Mouse (Mus musculus) hindbrain, embryonic 10.5 days (tissue): ENCODE data around the gene Sik3. TPM values are rescaled to one million over a fixed set of nuclear protein-coding genes. Genes with fewer than 3 reads are reported as not detected.

Source experiments
- DNase-seq: peaks from one replicate; pipeline ENCODE4 v3.0.0-alpha.2; 2017; ENCODE audit warnings: low spot score
- H3K27ac ChIP-seq: fragments of 300-500 bp; sonication (generic); 2 replicates; pipeline ENCODE4 v1.5.1; 2016; ENCODE audit warnings: mild to moderate bottlenecking, moderate library complexity
- H3K27me3 ChIP-seq: fragments of 300-500 bp; sonication (generic); 2 replicates; pipeline ENCODE4 v1.6.1; 2016; ENCODE audit warnings: mild to moderate bottlenecking; ENCODE audit not compliant: poor library complexity, insufficient read depth, severe bottlenecking
- H3K36me3 ChIP-seq: fragments of 300-500 bp; sonication (generic); 2 replicates; pipeline ENCODE4 v1.6.1; 2016; ENCODE audit warnings: mild to moderate bottlenecking, moderate library complexity
- H3K4me1 ChIP-seq: fragments of 300-500 bp; sonication (generic); replicated peaks from 2 replicates; pipeline ENCODE4 v1.6.1; 2016; ENCODE audit warnings: mild to moderate bottlenecking
- H3K4me3 ChIP-seq: fragments of 300-500 bp; sonication (generic); 2 replicates; pipeline ENCODE4 v1.5.1; 2016; ENCODE audit warnings: mild to moderate bottlenecking, moderate library complexity
- H3K9me3 ChIP-seq: fragments of 300-500 bp; sonication (generic); 2 replicates; pipeline ENCODE4 v1.6.1; 2016; ENCODE audit warnings: mild to moderate bottlenecking, moderate library complexity
- WGBS: fragments of 180-500 bp; shearing (Covaris S2); methylation state at CpG from one replicate; pipeline ENCODE4 v1.1.7; 2016; 5-methylcytosine and 5-hydroxymethylcytosine counted together
- polyA plus RNA-seq: library from polyadenylated mRNA; unstranded; fragments of >200 nt; fragmentation: Nextera tagmentation; extraction: Ambion mirVana; gene quantifications from 2 replicates; pipeline ENCODE4 v1.2.1, GENCODE M21; 2016

Gene Sik3
- 6.1 and 7.1 TPM in 2 replicates for polyA plus RNA-seq

DNA sequence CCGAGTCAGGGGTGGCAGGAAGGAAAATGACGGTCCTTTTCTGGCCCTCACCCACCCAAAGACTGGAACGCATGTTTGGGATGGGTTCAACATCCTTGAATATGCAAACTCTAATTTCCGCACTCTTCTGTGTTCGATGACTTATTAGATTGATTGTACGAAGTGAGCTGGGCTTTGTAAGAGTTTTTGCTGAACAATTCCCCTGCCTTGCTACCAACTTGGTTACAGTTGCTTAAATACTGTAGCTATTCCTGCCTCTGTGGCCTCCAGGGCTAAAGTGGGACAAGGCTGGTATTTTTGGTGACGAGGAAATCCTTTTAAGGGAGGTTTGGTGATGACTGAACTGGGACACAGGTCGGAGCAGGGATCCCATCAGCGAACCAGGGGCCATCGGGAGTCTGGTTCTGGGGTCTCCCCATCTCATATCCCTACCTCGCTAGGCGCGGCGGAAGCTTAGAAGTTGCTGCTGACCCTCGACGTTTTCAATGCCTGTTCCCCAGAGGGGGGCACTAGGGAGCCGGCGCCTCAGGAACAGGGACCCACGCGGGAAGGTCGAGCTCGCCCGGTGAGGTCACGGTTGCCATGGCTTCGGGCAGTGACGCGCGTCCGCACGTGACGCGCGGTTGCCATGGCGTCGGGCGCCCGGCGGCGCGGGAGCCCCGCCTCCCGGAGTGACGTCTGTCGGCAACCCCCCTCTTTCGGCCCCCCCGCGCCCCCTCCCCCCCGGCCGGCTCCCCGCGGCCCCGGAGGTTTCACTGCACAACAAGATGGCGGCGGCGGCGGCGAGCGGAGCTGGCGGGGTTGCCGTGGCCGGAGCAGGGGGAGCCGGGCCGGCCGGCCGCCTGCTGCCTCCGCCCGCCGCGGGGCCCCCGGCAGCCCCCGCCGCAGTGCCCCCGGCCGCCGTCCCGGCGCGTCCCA, at the start of gene Sik3, which contains the start of gene Pafah1b2:
Gene Sik3, plus strand, starts transcription at position 730 of the 918 bp plus-strand sequence.
Gene Pafah1b2, minus strand, starts transcription at position 600 of the 918 bp plus-strand sequence.
- H3K27ac ChIP-seq: peak within 1 kb of the TSS; percentile 96
- peak; percentile 96 for DNase-seq
- peak within 1 kb of the TSS; percentile 86 for H3K4me3 ChIP-seq
- H3K36me3 ChIP-seq: no peaks in the 10 kb centered on the region
- peaks cover 49% of the 10 kb centered on the region for H3K4me1 ChIP-seq
- WGBS: 3% methylated on average over 76 of the region's 78 CpGs
- H3K27me3 ChIP-seq: no peaks in the 10 kb centered on the region
- H3K9me3 ChIP-seq: no peaks in the 10 kb centered on the region

DNA sequence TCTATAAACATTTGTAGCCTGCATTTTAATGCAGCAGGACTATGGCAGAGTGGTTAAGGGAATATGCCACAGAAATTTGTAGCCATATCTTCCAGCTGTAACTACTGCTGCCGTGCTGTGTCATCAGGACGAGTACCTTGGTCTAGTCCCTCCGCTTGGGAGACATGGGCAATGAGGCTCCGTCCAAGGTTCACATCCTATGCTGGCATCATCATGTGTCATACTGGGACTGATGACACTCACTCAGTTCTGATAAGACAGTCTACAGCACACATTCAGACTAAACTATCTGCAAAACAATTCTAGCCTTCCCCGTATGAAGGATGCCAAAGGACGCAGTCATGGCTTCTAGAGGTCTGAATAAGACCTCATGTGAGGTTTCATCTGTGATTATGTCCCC, 49.0 kb upstream of the Sik3 start:
- no peaks in the 10 kb centered on the region for H3K27me3 ChIP-seq
- H3K4me3 ChIP-seq: no peak overlapping the region
- H3K27ac ChIP-seq: no peak overlapping the region
- WGBS: 96% methylated on average over 6 of the region's 6 CpGs
- DNase-seq: no peak
- H3K36me3 ChIP-seq: peaks cover 88% of the 10 kb centered on the region
- H3K4me1 ChIP-seq: 0 out of 2 replicates have a peak, but pooled peaks cover 3% of the 10 kb centered on the region
- H3K9me3 ChIP-seq: no peaks in the 10 kb centered on the region

DNA sequence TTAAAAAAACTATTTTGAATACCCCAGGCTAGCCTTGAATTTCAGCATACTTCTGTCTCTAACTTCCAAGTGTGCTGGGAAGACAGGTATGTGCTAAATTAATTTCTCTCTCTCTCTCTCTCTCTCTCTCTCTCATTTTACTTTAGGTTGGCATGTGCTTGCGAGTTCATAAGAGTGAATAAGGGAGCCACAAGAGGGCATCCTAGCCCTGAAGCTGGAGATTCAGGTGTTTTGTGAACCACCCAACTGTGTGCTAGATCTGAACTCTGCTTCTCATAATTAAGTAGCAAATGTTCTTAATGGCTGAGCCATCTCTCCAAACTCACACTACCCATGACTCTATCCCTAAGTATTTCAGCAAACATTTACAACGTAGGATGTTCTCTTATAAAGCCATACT, 35.7 kb upstream of the Sik3 start:
- Histone ChIP-seq H3K4me3 (no peak overlapping the region), H3K27me3 (no peaks in the 10 kb centered on the region), H3K36me3 (peaks cover 77% of the 10 kb centered on the region), H3K9me3 (no peaks in the 10 kb centered on the region), H3K27ac (no peak overlapping the region), H3K4me1 (peaks cover 9% of the 10 kb centered on the region)
- no peak for DNase-seq
- 89% methylated on average over 2 of the region's 2 CpGs for WGBS

DNA sequence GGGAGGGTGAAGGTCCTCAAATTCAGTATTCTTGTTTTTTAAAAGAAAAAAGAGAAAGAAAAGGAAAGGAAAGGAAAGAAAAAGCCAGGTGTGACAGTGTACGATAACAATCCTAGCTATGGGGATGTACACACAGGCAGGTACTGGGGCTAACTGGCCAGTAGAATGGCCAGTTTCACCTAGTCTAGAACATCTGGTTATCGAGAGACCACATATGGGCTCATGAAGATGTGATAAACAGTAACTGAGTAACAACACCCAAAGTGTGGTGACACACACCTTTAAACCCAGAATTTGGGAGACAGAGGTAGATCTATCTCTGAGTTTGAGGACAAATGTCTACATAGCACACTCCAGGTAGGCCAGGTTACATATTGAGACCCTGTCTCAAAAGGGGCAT, 32.8 kb upstream of the Sik3 start:
- peaks cover 28% of the 10 kb centered on the region for H3K4me1 ChIP-seq
- no peak for DNase-seq
- no peak overlapping the region for H3K27ac ChIP-seq
- H3K9me3 ChIP-seq: no peaks in the 10 kb centered on the region
- 92% methylated on average over 2 of the region's 2 CpGs for WGBS
- H3K27me3 ChIP-seq: no peaks in the 10 kb centered on the region
- no peak overlapping the region for H3K4me3 ChIP-seq
- H3K36me3 ChIP-seq: peaks cover 61% of the 10 kb centered on the region

DNA sequence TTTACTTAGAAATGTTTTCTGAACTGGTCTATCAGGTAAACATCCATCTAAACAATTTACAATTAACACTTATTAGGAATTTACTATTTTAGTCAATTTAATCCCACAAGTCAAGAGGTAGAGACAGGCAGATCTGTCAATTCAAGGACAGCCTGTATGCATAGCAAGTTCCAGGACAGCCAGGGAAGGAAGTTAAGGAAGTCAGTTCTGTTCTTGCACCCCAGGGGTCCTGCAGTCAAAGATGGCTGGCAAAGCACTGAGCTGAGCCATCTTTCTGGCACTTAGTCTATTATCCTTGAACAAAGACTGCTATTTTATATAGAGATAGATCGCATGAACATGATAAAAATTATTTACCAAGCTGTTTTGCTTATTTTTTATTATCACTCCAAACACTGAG, 32.0 kb upstream of the Sik3 start:
- peaks cover 37% of the 10 kb centered on the region for H3K4me1 ChIP-seq
- 90% methylated on average over 1 of the region's 1 CpGs for WGBS
- H3K27me3 ChIP-seq: no peaks in the 10 kb centered on the region
- H3K27ac ChIP-seq: no peak overlapping the region
- H3K9me3 ChIP-seq: no peaks in the 10 kb centered on the region
- peaks cover 54% of the 10 kb centered on the region for H3K36me3 ChIP-seq
- no peak for DNase-seq
- no peak overlapping the region for H3K4me3 ChIP-seq

DNA sequence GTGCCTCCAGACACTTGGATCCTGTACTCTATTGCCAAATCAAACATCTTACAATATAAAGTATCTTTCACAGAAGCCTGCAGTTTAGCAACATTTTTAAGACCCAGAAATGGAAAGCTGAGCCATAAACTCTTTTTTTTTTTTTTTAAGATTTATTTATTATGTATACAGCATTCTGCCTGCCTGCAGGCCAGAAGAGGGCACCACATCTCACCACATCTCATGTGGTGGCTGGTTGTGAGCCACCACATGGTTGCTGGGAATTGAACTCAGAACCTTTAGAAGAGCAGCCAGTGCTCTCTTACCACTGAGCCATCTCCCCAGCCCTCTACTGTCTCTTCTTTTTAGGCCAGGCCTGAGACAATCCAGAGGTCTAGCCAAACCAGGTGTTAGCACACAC, 31.3 kb upstream of the Sik3 start:
- H3K27me3 ChIP-seq: no peaks in the 10 kb centered on the region
- H3K9me3 ChIP-seq: no peaks in the 10 kb centered on the region

DNA sequence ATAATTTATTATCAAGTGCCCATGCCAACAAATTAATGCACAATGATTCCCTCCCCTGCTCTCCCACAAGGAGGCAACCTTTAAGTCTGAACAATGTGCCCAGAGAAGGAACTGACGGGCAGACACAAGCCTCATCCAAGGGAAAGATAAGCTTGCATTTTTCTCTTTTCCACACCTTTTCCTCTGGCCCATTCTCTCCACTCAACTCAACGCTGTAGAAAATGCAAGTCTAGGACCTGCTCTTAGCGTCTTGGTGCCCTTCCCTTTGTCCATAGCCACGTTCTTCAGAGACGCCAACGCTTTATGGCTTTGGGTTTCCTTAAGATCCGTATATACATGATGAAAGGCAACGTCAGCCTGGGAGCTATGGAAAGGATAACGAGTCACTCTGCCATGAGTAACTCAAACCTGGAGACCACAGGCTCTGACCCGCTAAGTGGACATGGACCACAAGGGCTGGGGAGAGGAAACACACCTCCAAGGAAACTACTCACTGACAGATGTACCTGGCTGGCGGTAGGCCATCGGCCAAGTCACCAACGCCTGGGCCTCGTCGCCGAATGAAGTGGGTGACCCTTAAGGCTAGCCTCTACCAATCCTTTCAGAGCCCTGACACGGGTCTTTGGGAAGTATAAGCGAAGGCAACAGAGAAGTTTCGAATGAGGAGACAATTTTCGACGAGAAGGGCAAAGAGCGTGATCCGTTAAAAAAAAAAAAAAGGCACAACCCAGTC, 28.8 kb upstream of the Sik3 start:
- Histone ChIP-seq H3K36me3 (peaks cover 23% of the 10 kb centered on the region), H3K4me3 (peak overlapping the region; percentile 95), H3K9me3 (no peaks in the 10 kb centered on the region), H3K4me1 (peaks cover 42% of the 10 kb centered on the region), H3K27me3 (no peaks in the 10 kb centered on the region), H3K27ac (peak overlapping the region; percentile 99)
- peak; percentile 44 for DNase-seq
- WGBS: 3% methylated on average over 23 of the region's 23 CpGs

More for the DNA sequence above, 31.3 kb upstream of the Sik3 start:
- H3K27ac ChIP-seq: no peak overlapping the region
- no peak overlapping the region for H3K4me3 ChIP-seq
- no peak for DNase-seq
- peaks cover 42% of the 10 kb centered on the region for H3K4me1 ChIP-seq
- peaks cover 48% of the 10 kb centered on the region for H3K36me3 ChIP-seq

DNA sequence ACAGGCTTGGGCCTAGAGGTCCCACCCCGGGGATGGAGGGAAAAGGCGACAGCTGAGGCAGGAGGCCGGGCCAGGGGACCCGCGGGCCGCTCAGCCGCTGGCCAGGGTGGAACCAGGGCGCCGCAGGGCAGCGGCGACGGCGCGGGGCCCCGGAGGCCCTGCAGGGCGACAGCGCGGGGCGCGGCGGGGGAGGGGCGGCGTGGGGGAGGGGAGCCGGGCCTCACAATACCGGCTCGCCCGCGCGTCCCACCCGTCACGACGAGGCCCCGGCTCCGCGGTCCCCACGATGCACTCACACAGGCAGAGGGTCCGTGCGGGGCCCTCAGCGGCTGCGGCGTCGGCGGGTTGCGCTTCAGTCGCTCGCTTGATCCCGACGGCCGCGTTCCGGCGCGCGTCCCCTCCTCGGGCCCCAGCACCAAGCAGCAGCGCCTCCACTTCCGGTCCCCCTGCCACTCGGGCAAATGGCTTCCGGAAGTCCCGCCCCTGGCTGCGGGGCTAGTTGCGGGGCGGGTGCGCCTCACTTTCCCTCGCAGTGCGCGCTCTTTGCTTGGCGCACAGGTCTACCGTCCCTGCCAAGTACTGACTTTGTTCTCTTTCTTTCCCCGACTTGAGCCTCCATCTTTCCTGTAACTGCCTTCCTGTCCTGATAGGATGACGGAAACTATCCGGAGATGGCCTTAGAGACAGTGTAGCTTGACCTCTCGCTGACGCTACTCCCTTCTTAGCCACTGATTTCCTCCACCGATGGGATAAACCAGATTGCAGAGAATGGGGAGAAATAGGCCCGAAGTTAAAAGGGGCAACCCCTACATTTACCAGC, 28.0 kb upstream of the Sik3 start:
- WGBS: under 1% methylated on average over 75 of the region's 76 CpGs
- DNase-seq: peak; percentile 94
- H3K9me3 ChIP-seq: no peaks in the 10 kb centered on the region
- H3K27ac ChIP-seq: peak overlapping the region; percentile 99
- peak overlapping the region; percentile 95 for H3K4me3 ChIP-seq
- H3K27me3 ChIP-seq: no peaks in the 10 kb centered on the region
- H3K36me3 ChIP-seq: peaks cover 22% of the 10 kb centered on the region
- peaks cover 42% of the 10 kb centered on the region for H3K4me1 ChIP-seq

DNA sequence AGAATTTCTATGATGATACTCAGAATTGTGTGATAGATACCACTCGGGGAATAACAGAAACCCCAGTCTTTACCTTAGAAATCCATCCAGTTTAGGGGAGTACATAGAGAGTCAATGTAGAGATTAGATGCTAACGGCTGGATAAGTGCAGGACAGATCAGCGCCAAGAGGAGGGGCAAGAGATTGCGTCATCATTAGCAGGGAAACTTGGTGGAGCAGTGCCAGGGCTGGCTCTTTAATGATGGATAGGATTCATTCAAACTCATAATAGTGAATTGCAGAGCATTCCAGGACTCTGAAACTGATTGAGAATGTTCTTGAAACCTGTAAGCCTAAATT, 27.4 kb upstream of the Sik3 start:
- Histone ChIP-seq H3K36me3 (peaks cover 22% of the 10 kb centered on the region), H3K27me3 (no peaks in the 10 kb centered on the region), H3K9me3 (no peaks in the 10 kb centered on the region), H3K4me1 (peaks cover 42% of the 10 kb centered on the region), H3K27ac (peak overlapping the region; percentile 99), H3K4me3 (peak overlapping the region; percentile 95)
- 3% methylated on average over 4 of the region's 4 CpGs for WGBS
- peak; percentile 23 for DNase-seq

DNA sequence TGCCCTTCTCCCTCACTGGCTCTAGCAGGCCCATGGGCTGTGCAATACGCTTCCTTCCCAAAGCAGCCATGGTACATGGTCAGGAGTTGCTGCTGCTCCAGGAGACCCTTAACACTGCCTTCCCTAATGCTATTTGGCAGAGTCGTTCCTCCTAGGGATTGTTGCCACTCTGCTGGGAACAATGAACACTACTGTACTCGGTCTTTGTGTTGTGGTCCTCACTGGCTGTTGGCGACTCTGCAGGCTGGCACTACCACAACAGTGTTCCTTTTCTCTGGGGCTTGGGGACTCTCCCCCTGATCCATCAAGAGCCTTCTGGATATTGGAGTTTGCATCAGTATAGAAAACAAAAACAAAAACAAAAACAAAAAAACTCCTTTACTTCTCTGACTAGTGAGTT, 13.6 kb upstream of the Sik3 start:
- H3K4me1 ChIP-seq: no peaks in the 10 kb centered on the region
- 72% methylated on average over 4 of the region's 4 CpGs for WGBS

DNA sequence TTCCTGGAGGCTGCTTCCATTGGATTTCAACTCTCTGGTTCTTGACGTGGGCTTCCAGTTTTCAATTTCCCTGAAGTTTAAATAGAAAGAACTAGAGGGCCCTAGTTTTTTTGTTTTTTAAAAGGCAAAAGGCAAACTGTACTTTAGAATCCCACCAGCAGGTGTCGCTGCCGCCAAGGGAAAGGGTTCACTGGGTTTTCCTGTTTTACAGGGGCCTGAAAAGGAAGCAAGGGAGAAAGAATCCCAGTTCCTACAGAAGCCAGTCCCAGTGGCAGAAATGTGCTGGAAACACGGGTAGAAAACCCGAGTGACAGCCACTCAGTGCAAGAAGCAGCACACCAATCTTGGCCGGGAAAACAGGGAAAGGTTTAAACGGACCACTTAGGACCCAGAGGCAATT, 8.9 kb upstream of the Sik3 start:
- H3K36me3 ChIP-seq: no peaks in the 10 kb centered on the region
- 12% methylated on average over 7 of the region's 7 CpGs for WGBS
- peak; percentile 83 for DNase-seq

More for the DNA sequence above, 13.6 kb upstream of the Sik3 start:
- Histone ChIP-seq H3K27me3 (no peaks in the 10 kb centered on the region), H3K27ac (no peak overlapping the region), H3K36me3 (no peaks in the 10 kb centered on the region), H3K9me3 (no peaks in the 10 kb centered on the region), H3K4me3 (no peak overlapping the region)
- no peak for DNase-seq

DNA sequence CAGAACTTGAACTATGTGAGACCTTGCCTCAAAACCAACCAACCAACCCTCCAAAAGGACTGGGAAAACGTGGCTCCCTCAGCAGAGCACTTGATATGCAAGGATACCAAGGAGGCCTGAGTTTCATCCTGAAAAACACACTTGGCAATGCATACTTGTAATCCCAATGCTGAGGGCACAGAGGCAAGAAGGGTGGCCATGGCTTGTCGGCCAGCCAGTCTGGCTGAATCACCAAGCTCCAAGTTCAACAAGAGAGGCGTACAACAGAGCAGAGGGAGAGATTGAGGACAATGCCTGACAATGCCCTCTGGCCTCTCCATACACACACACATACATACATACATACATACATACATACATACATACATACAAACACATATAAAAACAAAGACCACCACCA, 8.1 kb upstream of the Sik3 start:
- 63% methylated on average over 3 of the region's 3 CpGs for WGBS
- no peak overlapping the region for H3K27ac ChIP-seq
- no peaks in the 10 kb centered on the region for H3K27me3 ChIP-seq
- no peaks in the 10 kb centered on the region for H3K36me3 ChIP-seq
- no peak for DNase-seq
- no peak overlapping the region for H3K4me3 ChIP-seq
- H3K4me1 ChIP-seq: no peaks in the 10 kb centered on the region
- no peaks in the 10 kb centered on the region for H3K9me3 ChIP-seq

More for the DNA sequence above, 8.9 kb upstream of the Sik3 start:
- no peak overlapping the region for H3K4me3 ChIP-seq
- no peaks in the 10 kb centered on the region for H3K9me3 ChIP-seq
- H3K27ac ChIP-seq: no peak overlapping the region
- H3K4me1 ChIP-seq: no peaks in the 10 kb centered on the region
- H3K27me3 ChIP-seq: no peaks in the 10 kb centered on the region
